Mouse (Mus musculus): ENCODE data around the gene Trpc7. TPM values are rescaled to one million over a fixed set of nuclear protein-coding genes. Genes with fewer than 3 reads are reported as not detected.
A peak's percentile ranks its signal among the peaks of the same experiment; 100 is the strongest.

Trpc7 gene
- polyA plus RNA-seq, 1 experiment from 2014 or later, result not detected

GRCm38 (mm10) chr13:56781697-56782096, 114.1 kb downstream of the Trpc7 start:
- Histone ChIP-seq H3K9ac (replicated peaks; ENCODE audit: low read depth) (no peak overlapping the region), H3K27me3 (replicated peaks; ENCODE audit: insufficient read depth, low read length) (no peaks in the 10 kb centered on the region), H3K4me1 (ENCODE audit: insufficient read depth, low read depth, low read length) (no peaks in the 10 kb centered on the region), H3K9me3 (ENCODE audit: low read length) (no peaks in the 10 kb centered on the region), H3K36me3 (ENCODE audit: insufficient read depth, low read length) (no peaks in the 10 kb centered on the region), H3K4me3 (ENCODE audit: low read depth, low read length) (no peak overlapping the region), H3K27ac (ENCODE audit: low read length) (no peak overlapping the region), H3K4me2 (replicated peaks; ENCODE audit: low read depth, low read length) (no peak overlapping the region)
- WGBS, result 79% methylated on average over 3 of the region's 3 CpGs
- ATAC-seq, result no peak
- DNase-seq (ENCODE audit: low spot score), result no peak
- TF ChIP-seq CTCF (IDR thresholded peaks at IDR 0.05), result no peak
- no peak for TF ChIP-seq EP300 (IDR thresholded peaks at IDR 0.05)

- 69% methylated on average over 13 of the region's 13 CpGs for WGBS
- Histone ChIP-seq H3K27ac (ENCODE audit: low read length) (no peak overlapping the region), H3K9ac (replicated peaks; ENCODE audit: low read depth) (no peak overlapping the region), H3K4me3 (ENCODE audit: low read depth, low read length) (no peak overlapping the region), H3K4me1 (ENCODE audit: insufficient read depth, low read depth, low read length) (no peaks in the 10 kb centered on the region), H3K9me3 (ENCODE audit: low read length) (no peaks in the 10 kb centered on the region), H3K27me3 (replicated peaks; ENCODE audit: insufficient read depth, low read length) (no peaks in the 10 kb centered on the region), H3K36me3 (ENCODE audit: insufficient read depth, low read length) (no peaks in the 10 kb centered on the region), H3K4me2 (replicated peaks; ENCODE audit: low read depth, low read length) (no peak overlapping the region)
- TF ChIP-seq EP300 (IDR thresholded peaks at IDR 0.05), result no peak
- TF ChIP-seq CTCF (IDR thresholded peaks at IDR 0.05), result no peak
- no peak for DNase-seq (ENCODE audit: low spot score)
- no peak for ATAC-seq
These were observed 114.9 kb downstream of the Trpc7 start for GRCm38 (mm10) chr13:56780746-56781469.

- Histone ChIP-seq H3K36me3 (ENCODE audit: insufficient read depth, low read length) (no peaks in the 10 kb centered on the region), H3K27ac (ENCODE audit: low read length) (no peak overlapping the region), H3K27me3 (replicated peaks; ENCODE audit: insufficient read depth, low read length) (no peaks in the 10 kb centered on the region), H3K9ac (replicated peaks; ENCODE audit: low read depth) (no peak overlapping the region), H3K4me2 (replicated peaks; ENCODE audit: low read depth, low read length) (no peak overlapping the region), H3K9me3 (ENCODE audit: low read length) (no peaks in the 10 kb centered on the region), H3K4me1 (ENCODE audit: insufficient read depth, low read depth, low read length) (no peaks in the 10 kb centered on the region), H3K4me3 (ENCODE audit: low read depth, low read length) (no peak overlapping the region)
- 51% methylated on average over 5 of the region's 5 CpGs for WGBS
- TF ChIP-seq EP300 (IDR thresholded peaks at IDR 0.05), result no peak
- DNase-seq (ENCODE audit: low spot score) (no peak), ATAC-seq (no peak)
These were observed 121.5 kb downstream of the Trpc7 start for GRCm38 (mm10) chr13:56774304-56774703.

GRCm38 (mm10) chr13:56773262-56773870, 122.4 kb downstream of the Trpc7 start:
- Histone ChIP-seq H3K9ac (replicated peaks; ENCODE audit: low read depth) (no peak overlapping the region), H3K4me2 (replicated peaks; ENCODE audit: low read depth, low read length) (no peak overlapping the region), H3K9me3 (ENCODE audit: low read length) (no peaks in the 10 kb centered on the region), H3K4me1 (ENCODE audit: insufficient read depth, low read depth, low read length) (no peaks in the 10 kb centered on the region), H3K27me3 (replicated peaks; ENCODE audit: insufficient read depth, low read length) (no peaks in the 10 kb centered on the region), H3K4me3 (ENCODE audit: low read depth, low read length) (no peak overlapping the region), H3K36me3 (ENCODE audit: insufficient read depth, low read length) (no peaks in the 10 kb centered on the region), H3K27ac (ENCODE audit: low read length) (no peak overlapping the region)
- TF ChIP-seq EP300 (IDR thresholded peaks at IDR 0.05), result no peak
- TF ChIP-seq CTCF (IDR thresholded peaks at IDR 0.05), result no peak
- no peak for ATAC-seq
- 31% methylated on average over 14 of the region's 14 CpGs for WGBS
- no peak for DNase-seq (ENCODE audit: low spot score)

GRCm38 (mm10) chr13:56772592-56772991, 123.2 kb downstream of the Trpc7 start:
- no peak overlapping the region for H3K27ac ChIP-seq (ENCODE audit: low read length)
- no peaks in the 10 kb centered on the region for H3K36me3 ChIP-seq (ENCODE audit: insufficient read depth, low read length)
- no peaks in the 10 kb centered on the region for H3K9me3 ChIP-seq (ENCODE audit: low read length)
- H3K4me2 ChIP-seq (replicated peaks; ENCODE audit: low read depth, low read length), result no peak overlapping the region
- no peak overlapping the region for H3K9ac ChIP-seq (replicated peaks; ENCODE audit: low read depth)
- DNase-seq (ENCODE audit: low spot score) (no peak), ATAC-seq (no peak)
- TF ChIP-seq CTCF (IDR thresholded peaks at IDR 0.05) (peak; percentile 44), EP300 (IDR thresholded peaks at IDR 0.05) (no peak)
- 40% methylated on average over 3 of the region's 3 CpGs for WGBS
- no peaks in the 10 kb centered on the region for H3K4me1 ChIP-seq (ENCODE audit: insufficient read depth, low read depth, low read length)
- H3K27me3 ChIP-seq (replicated peaks; ENCODE audit: insufficient read depth, low read length), result no peaks in the 10 kb centered on the region
- H3K4me3 ChIP-seq (ENCODE audit: low read depth, low read length), result no peak overlapping the region

- Histone ChIP-seq H3K27ac (ENCODE audit: low read length) (no peak overlapping the region), H3K4me1 (ENCODE audit: insufficient read depth, low read depth, low read length) (no peaks in the 10 kb centered on the region), H3K4me3 (ENCODE audit: low read depth, low read length) (no peak overlapping the region), H3K9me3 (ENCODE audit: low read length) (no peaks in the 10 kb centered on the region), H3K4me2 (replicated peaks; ENCODE audit: low read depth, low read length) (no peak overlapping the region), H3K9ac (replicated peaks; ENCODE audit: low read depth) (no peak overlapping the region), H3K36me3 (ENCODE audit: insufficient read depth, low read length) (no peaks in the 10 kb centered on the region), H3K27me3 (replicated peaks; ENCODE audit: insufficient read depth, low read length) (no peaks in the 10 kb centered on the region)
- DNase-seq (ENCODE audit: low spot score), result no peak
- TF ChIP-seq EP300 (IDR thresholded peaks at IDR 0.05) (no peak), CTCF (IDR thresholded peaks at IDR 0.05) (peak; percentile 31; the same call in 1 of the 2 replicates)
- ATAC-seq, result no peak
- 65% methylated on average over 5 of the region's 5 CpGs for WGBS
These were observed 125.0 kb downstream of the Trpc7 start for GRCm38 (mm10) chr13:56770786-56771185.

Data from lung, postnatal 0 days (tissue).